Mouse (Mus musculus) right cerebral cortex, postnatal 25 days (tissue): ENCODE measurements around the gene Pde3b.
"Not testable (repeated sequence)": the region's sequence is repeated elsewhere in the genome, so short reads cannot be mapped to it uniquely, and the experiment has no call there.

ENCODE experiments used
- DNase-seq: peaks from one replicate; pipeline ENCODE4 v3.0.0; 2022

The Pde3b gene

DNA sequence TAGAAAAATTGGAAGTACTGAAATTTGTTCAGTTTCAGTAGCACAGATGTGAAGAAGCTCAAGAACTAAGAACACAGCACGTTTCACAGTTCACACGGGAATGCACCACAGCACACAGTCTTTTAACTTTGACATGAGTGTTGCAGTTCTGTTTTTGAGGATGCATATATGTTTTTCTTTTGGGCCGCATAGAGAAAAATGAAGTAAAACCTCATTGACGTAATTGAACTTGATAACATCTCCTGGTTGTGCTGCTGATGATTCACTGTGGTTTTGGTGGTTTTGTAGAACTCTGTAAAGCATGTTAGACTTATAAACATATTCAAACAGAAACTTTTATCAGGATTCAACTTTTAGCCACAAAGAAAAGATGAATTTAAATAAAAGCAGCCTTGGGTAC is 64.7 kb downstream of the Pde3b start:
- DNase-seq, result no peak

DNA sequence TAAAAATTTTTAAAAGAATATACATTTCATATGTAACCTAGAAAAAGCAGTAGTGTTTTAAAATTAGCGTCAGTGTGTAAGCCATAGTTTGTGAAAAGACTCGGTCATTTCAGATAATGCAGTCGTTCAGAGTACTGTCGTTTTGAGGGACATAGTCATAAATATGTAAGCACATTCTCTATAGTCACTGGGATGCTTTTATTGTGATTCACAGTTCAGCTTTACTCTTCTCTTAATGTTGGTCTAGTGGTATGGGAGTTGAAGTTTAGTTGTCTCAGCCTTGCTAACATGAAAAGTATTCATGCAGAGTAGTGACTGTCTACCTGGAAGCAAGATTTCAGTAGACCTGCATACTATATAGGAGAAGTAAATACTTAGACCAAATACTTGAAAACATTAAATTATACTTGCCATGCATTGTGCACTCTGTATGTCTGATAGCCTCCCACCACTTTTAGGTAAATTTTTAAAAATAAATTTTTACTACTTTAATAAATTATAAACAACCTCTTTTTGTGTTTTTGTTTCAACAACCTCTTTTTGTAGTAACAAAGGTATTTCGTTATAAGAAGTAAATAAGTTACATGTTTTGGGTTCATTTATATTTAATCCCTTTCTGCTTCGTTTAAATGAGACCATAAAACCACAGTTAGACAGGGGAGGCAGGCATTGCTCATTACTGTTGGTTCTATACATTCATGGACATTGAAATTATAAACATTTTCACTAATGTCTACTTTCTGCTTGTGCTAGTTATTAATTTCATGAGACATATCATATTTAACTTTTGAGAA is 65.3 kb downstream of the Pde3b start:
- no peak for DNase-seq

DNA sequence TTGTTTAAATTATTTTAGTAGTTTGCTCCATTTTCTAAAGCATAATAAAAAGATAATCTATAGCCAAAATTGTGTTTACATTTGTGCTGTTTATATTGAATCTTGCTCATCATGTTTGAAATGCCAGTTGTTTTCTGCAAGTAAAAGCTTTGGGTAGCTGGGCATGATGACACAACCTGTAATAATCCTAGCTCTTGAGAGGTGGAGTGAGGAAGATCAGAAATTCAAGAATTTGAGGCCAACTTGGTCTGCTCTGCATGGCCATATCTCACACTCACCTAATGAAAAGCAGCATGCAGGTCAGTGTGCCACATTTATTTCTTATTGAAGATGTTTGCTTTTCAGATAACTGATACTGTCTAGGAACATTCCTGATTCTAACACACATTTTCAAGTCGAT is 65.9 kb downstream of the Pde3b start:
- DNase-seq, result no peak

DNA sequence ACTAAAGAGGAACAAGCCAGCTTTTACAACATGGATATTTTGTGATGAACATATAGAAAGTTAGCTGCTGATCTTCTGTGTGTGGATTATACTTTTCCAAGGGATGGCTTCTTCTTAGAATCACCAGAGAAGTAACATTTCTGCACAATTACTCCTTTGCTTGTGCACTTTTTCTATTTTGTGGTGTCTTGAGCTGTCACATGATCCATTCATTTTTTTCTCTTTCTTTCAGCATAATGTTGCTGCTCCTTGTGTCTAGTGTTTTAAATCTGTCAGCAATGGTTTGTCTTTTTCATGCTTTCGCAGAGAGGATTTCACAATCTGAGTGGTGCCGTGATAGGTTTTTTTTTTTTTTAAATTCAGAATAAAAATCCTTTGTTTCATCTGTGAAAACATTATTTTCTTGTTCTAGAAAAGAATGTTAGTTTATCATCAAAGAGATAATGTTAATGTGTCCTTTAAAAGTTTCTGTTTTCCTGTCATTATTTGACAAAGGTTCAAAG is 66.4 kb downstream of the Pde3b start:
- no peak for DNase-seq

DNA sequence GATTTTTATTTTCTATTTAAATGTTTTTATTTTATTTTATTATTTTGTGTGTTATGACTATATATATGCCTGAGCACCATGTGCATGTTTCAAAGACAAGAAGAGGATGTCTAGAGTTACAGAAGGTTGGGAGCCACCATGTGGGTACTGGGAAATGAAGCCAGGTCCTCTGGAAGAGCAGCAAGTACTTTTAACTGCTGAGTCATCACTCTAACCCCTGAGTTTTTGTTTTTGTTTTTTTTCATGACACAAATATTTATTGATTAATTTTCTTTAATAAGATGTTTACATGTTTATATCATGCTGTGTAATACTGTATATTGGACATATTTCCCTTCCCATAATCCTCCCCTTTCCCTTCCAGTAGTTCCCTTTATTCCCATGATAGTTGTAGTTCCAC is 77.5 kb downstream of the Pde3b start:
- no peak for DNase-seq

DNA sequence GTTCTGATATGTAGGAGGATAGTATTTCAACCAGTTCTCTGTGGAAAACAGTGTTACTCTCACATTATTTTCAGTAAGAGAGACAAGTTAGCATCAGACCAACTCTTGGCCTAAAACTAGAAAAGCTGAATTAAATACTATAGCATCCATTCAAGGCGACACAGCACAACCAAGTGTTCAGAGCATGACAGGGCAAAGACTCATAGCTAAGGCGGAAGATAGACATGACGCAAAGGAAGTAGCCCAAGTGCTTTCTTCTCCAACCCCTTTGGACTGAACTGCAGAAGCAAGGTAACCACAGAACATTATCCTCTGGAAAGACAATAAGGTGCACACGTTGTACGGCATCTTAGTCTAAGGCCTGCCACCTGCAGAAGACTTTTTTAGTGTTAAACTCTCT is 79.0 kb downstream of the Pde3b start:
- no peak for DNase-seq

DNA sequence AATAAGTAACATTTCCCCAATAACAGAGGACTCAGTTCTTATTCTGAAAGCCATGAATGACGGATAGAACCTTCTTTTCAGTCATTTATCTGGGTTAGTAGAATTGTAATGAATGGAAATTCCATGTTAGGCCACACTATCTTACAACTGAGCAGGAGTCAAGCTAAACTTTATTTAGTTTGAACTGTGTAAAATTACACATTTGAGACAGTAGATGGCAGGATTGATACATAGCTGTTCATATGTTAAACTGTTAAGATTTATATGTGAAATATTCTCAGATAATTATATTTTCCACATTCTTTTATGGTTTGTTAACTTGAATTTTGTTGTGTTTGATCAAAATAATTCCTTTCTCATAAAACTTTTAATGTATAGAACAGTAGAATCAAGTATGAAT is 84.2 kb downstream of the Pde3b start:
- DNase-seq, result no peak

DNA sequence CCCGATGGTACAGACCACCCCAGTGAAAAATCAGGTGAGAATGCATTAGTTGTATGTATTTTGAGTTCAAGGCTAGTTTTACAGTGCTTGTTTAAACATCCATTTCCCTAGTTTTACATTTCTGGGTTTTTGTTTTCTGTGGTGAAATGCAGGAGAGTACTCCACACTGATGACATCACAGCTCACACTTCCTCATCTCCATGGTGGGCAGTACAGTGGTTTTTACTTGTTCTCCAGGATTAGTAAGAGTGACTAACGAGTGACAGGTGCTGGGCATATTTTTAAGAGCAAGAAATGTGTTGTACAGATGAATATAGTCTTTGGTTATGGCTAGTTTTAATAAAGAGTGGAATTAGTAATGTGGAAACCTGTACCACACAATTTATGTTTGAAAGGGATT is 93.8 kb downstream of the Pde3b start:
- DNase-seq, result no peak

DNA sequence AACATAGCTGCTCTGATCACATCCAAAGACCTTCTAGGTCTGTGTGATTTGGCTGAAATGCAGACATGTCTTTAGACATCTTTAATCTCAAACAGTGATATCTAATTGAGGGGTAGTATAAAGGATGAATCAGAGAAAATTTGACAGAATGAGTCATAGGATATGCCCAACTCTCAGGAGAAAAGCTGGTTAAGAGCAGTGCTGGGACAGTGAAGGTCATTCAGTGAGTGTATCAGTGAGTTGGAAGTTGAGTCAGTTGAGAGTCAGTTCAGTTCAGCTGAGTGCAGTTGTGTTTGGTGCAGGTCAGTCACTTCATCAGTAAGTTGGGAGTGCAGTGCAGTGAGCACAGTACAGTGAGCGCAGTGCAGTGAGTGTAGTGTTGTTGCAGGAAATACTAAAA is 105.0 kb downstream of the Pde3b start:
- DNase-seq, result no peak

DNA sequence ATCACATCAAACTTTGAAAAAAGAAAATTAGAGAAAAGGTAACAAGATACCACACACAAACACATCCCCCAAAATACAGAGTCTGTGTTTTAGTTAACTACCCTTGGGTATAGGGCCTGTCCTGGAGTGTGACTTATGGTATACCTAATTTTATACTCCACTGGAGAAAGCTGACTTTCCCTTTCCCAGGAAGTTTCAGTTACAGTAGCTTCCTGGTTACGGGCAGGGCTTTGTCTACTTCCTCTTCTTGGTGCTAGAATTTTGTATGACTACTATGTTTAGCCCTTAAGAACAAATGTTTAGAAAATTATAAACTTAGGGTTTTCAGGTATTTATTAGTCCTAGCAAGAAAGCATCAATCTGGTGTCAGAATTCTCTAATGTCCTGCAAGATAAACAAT is 111.2 kb downstream of the Pde3b start:
- DNase-seq, result no peak

DNA sequence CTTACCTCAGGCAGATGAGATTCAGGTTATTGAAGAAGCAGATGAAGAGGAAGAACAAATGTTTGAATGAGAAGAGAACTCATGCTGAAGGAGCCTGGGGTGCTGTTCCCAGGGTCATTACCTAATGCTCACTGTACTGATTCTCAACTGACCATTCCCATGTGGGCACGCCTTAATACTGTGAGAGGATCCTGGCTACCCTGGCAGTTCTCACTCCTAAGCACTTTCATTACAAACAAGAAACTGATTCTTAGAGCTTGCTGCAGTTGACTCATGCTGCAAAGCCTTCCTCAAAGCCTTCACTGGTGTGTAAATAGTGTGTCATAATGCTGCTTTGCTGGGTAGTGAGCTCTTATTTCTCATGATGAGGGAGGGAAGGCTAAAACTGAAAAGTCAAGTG is 121.1 kb downstream of the Pde3b start:
- DNase-seq, result no peak

DNA sequence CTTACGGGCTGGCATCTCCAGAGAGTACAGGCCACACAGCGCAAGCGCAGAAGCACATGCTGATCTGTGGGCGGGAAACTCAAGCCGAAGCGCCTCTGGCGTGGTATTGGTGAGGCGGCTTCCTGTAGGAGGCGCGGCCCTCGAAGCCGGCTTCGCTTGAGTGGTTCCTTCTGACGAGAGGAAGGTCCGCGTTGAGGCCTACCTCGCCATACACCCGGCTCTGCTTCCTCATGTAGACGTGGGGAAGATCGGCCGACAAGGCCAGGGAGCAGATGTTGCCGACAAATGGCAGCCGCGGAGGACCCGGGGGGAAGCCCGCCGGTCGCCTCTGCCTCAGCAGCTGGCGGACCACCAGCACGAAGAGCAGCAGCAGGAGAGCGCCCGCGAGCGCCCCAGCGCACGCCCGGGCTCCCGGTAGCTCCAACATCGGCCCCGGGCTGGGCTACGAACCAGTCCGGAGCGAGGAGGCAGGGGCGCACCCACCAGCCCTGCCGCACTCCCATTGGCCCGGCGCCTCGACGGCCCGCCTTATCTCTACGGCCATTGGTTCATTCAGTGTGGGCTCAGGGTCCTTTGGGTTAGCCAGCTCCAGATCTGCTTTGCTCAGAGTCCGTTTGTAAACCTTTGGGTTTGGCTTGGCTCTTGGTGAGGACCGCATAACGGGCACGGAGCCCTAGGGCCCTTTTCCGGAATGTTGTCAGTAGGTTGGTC is 147.6 kb downstream of the Pde3b start, which contains the start of gene Cyp2r1:
Gene Cyp2r1, minus strand, starts transcription at position 442 of the 711 bp plus-strand sequence.
- DNase-seq, result peak; percentile 82

DNA sequence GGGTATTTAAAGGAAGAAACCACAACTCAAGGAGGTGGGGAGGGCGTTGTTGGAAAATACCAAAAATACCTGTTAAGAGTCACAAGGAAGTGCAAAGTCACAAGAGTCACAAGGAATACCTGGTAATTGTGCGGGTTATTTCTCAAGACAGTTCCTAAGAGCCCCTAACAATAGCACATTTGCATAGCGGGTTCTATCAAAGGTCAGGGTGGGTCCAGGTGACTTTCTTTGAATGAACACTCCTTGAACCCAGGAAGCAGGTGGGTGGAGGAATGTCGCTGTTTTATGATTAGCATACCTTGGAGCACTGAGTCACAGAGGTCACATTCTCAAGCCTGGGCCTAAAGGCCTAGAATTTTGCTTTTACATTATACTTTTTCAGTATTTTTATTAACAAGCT is 158.8 kb downstream of the Pde3b start:
- DNase-seq, result not testable (repeated sequence)

DNA sequence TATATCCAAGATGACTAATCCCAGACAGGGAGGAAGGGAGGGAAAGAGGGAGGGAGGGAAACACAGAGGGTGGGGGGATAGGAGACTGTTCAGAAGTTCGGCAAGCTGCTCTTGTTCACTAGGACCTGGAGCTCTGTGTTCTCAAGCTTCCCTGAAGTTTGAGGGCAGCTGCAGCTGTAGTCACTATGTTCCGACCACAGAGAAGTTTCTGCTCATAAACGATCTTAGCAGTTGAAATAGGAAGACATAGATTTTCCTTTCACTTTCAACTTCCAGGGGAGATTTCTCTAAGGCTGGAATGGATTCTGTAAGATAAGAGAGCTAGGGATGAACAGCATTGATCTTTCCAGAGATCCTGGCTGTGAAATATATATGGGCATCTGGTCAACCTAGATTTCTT is 161.8 kb downstream of the Pde3b start:
- DNase-seq, result no peak

DNA sequence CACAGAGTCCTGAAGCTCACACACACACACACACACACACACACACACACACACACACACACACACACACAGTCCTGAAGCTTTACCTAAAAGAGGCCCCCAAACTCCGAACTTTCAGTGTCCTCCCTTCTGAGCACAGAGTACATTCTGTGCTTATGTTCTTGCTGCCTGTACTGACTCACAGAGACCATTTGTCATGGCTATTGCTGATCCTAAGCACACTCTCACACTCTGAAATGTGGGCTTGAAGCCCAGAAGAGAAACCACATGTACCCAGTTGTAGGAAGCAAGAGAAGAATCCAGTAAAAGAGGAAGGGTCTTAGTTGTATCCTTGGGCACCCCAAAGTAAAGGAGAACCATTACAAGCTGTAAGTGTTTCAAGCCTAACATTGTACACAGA is 162.6 kb downstream of the Pde3b start:
- no peak for DNase-seq

DNA sequence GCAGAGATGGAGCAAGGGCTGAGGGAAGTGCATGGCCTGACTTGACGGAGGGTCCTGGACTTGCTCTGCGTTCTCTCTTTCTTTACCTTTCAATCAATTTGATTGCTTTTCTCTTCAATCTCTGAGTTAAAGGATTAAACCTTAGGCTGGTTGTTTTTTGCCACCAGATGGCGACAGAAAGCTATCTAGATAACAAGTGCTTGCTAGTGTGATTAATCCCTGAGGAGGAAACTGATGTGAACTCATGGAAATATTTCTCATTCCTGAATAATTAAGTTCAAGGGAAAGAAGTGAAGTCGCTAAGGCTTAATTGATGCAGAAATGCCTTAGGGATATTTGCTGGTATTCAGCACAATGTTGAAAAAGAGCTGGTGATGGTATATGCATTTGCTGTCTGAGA is 165.3 kb downstream of the Pde3b start:
- no peak for DNase-seq

DNA sequence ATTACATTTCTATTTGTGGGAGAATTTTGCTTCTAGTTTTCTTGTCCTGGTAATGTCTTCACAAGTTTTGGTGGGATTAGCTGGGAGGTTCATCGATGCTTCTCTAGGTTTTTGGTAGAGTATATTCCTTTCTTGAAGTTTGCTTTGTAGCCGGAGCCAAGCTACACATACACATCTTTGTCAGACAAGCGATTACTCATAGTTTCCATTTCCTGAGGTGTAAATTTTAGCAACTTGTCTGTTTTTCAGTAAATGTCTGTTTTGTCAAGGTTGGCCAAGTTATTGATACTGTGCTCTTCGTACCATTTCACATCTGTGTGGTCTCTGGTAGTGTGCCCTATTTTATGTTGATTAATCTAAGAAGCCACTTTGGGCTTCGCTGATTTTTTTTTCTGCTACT is 166.1 kb downstream of the Pde3b start:
- DNase-seq, result no peak

DNA sequence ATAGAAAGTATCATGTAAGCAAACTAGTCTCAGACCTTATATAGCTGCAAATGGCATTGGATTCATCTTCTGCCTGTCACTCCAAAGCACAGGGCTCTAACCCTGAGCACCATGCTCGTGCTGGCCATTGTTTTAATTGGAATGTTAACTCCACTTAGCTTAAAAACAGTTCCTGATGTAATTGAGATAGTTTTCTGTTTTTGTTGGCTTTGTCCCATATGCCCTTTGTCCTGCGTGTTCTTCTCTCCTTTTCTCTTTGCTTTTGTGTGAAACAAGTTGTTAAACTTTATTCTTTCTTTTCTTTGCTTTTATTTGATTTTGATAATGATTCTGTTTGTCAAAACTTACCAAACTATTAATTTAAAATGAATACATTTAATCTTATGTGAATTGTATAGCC is 167.4 kb downstream of the Pde3b start:
- no peak for DNase-seq
